Mouse (Mus musculus) kidney, postnatal 14 days (tissue): ENCODE measurements around the gene Zdhhc14.
"Not testable (repeated sequence)": the region's sequence is repeated elsewhere in the genome, so short reads cannot be mapped to it uniquely, and the experiment has no call there.

Experiments
- DNase-seq: peaks from one replicate; pipeline ENCODE4 v3.0.0; 2022; ENCODE audit warnings: mixed read lengths

Zdhhc14 gene

GRCm38 (mm10) chr17:5609875-5610552 lies 117.7 kb downstream of the Zdhhc14 start:
- no peak for DNase-seq

- DNase-seq: no peak
Measured at GRCm38 (mm10) chr17:5612236-5612635, 119.9 kb downstream of the Zdhhc14 start.

- DNase-seq: peak; percentile 68
Measured at GRCm38 (mm10) chr17:5614771-5615318, 122.5 kb downstream of the Zdhhc14 start.

GRCm38 (mm10) chr17:5621626-5622591 lies 129.6 kb downstream of the Zdhhc14 start:
- no peak for DNase-seq

GRCm38 (mm10) chr17:5622764-5623163 lies 130.4 kb downstream of the Zdhhc14 start:
- no peak for DNase-seq

- DNase-seq: no peak
Measured at GRCm38 (mm10) chr17:5623181-5623580, 130.8 kb downstream of the Zdhhc14 start.

- DNase-seq: not testable (repeated sequence)
Measured at GRCm38 (mm10) chr17:5624815-5625214, 132.5 kb downstream of the Zdhhc14 start.

- DNase-seq: no peak
Measured at GRCm38 (mm10) chr17:5626402-5626801, 134.0 kb downstream of the Zdhhc14 start.

GRCm38 (mm10) chr17:5627664-5628063 lies 135.3 kb downstream of the Zdhhc14 start:
- no peak for DNase-seq

GRCm38 (mm10) chr17:5629651-5630050 lies 137.3 kb downstream of the Zdhhc14 start:
- DNase-seq: no peak

- no peak for DNase-seq
Measured at GRCm38 (mm10) chr17:5635254-5635653, 142.9 kb downstream of the Zdhhc14 start.

- DNase-seq: no peak
Measured at GRCm38 (mm10) chr17:5641436-5641835, 149.1 kb downstream of the Zdhhc14 start.

GRCm38 (mm10) chr17:5642918-5643721 lies 150.8 kb downstream of the Zdhhc14 start:
- no peak for DNase-seq

GRCm38 (mm10) chr17:5650124-5650523 lies 157.8 kb downstream of the Zdhhc14 start:
- no peak for DNase-seq

GRCm38 (mm10) chr17:5650642-5651041 lies 158.3 kb downstream of the Zdhhc14 start:
- no peak for DNase-seq

GRCm38 (mm10) chr17:5651551-5651950 lies 159.2 kb downstream of the Zdhhc14 start:
- DNase-seq: no peak

GRCm38 (mm10) chr17:5653981-5654380 lies 161.6 kb downstream of the Zdhhc14 start:
- DNase-seq: peak; percentile 12

- DNase-seq: no peak
Measured at GRCm38 (mm10) chr17:5655536-5655935, 163.2 kb downstream of the Zdhhc14 start.

- no peak for DNase-seq
Measured at GRCm38 (mm10) chr17:5660317-5661080, 168.1 kb downstream of the Zdhhc14 start.

- DNase-seq: no peak
Measured at GRCm38 (mm10) chr17:5666652-5667051, 174.3 kb downstream of the Zdhhc14 start.

- DNase-seq: no peak
Measured at GRCm38 (mm10) chr17:5668456-5668855, 176.1 kb downstream of the Zdhhc14 start.

- no peak for DNase-seq
Measured at GRCm38 (mm10) chr17:5668981-5669380, 176.6 kb downstream of the Zdhhc14 start.
